Mouse (Mus musculus): ENCODE measurements around the gene Phlpp1. TPM values are rescaled to one million over a fixed set of nuclear protein-coding genes. Genes with fewer than 3 reads are reported as not detected.

Phlpp1 gene
- total RNA-seq, 2 experiments from 2014 or later = 17.8 to 18.6 TPM

GRCm38 (mm10) chr1:106162581-106162980 is 9.0 kb upstream of the Phlpp1 start:
- no peak for DNase-seq
- intact Hi-C loops (cut with DNase I) = no loop called here

- intact Hi-C loops (cut with DNase I) = no loop called here
- no peak for DNase-seq
These were observed 8.2 kb upstream of the Phlpp1 start for GRCm38 (mm10) chr1:106163401-106163800.

- intact Hi-C loops (cut with DNase I) = no loop called here
- DNase-seq = no peak
These were observed 7.4 kb upstream of the Phlpp1 start for GRCm38 (mm10) chr1:106164111-106164510.

- no peak for DNase-seq
- intact Hi-C loops (cut with DNase I) = no loop called here
These were observed 3.6 kb upstream of the Phlpp1 start for GRCm38 (mm10) chr1:106168001-106168400.

- intact Hi-C loops (cut with DNase I) = no loop called here
- no peak for DNase-seq
These were observed 2.8 kb upstream of the Phlpp1 start for GRCm38 (mm10) chr1:106168801-106169200.

- no peak for DNase-seq
- intact Hi-C loops (cut with DNase I) = loop anchor here (2.0 to 10.0 kb wide), 4 partner anchors 97 to 225 kb away; no protein-coding TSS in a partner anchor
These were observed 1.7 kb upstream of the Phlpp1 start for GRCm38 (mm10) chr1:106169741-106170265.

- peak; percentile 54 to 76 for DNase-seq
- intact Hi-C loops (cut with DNase I) = loop anchor here (2.0 to 10.0 kb wide), 3 partner anchors 58 to 185 kb away; no protein-coding TSS in a partner anchor
These were observed 864 bp downstream of the Phlpp1 start for GRCm38 (mm10) chr1:106172301-106172930.

GRCm38 (mm10) chr1:106172931-106173371 is 1.4 kb downstream of the Phlpp1 start:
- intact Hi-C loops (cut with DNase I) = loop anchor here (2.0 to 10.0 kb wide), 3 partner anchors 58 to 186 kb away; no protein-coding TSS in a partner anchor
- DNase-seq = peak in 1 of 2 experiments; percentile 40

GRCm38 (mm10) chr1:106173621-106174156 is 2.1 kb downstream of the Phlpp1 start:
- intact Hi-C loops (cut with DNase I) = loop anchor here (2.0 to 10.0 kb wide), 4 partner anchors 25 to 186 kb away; no protein-coding TSS in a partner anchor
- DNase-seq = no peak

- intact Hi-C loops (cut with DNase I) = loop anchor here (2.0 to 10.0 kb wide), 3 partner anchors 24 to 187 kb away; no protein-coding TSS in a partner anchor
These were observed 3.0 kb downstream of the Phlpp1 start for GRCm38 (mm10) chr1:106174598-106174997.

GRCm38 (mm10) chr1:106175360-106175759 is 3.8 kb downstream of the Phlpp1 start:
- DNase-seq = no peak
- intact Hi-C loops (cut with DNase I) = loop anchor here (2.0 to 10.0 kb wide), 2 partner anchors 23 to 139 kb away; no protein-coding TSS in a partner anchor

More at GRCm38 (mm10) chr1:106174598-106174997, 3.0 kb downstream of the Phlpp1 start:
- no peak for DNase-seq

GRCm38 (mm10) chr1:106176791-106177190 is 5.2 kb downstream of the Phlpp1 start:
- DNase-seq = no peak
- intact Hi-C loops (cut with DNase I) = loop anchor here (10.0 kb wide), 1 partner anchor 138 kb away; no protein-coding TSS in a partner anchor

GRCm38 (mm10) chr1:106177868-106178790 is 6.6 kb downstream of the Phlpp1 start:
- DNase-seq = no peak
- intact Hi-C loops (cut with DNase I) = loop anchor here (10.0 kb wide), 1 partner anchor 137 kb away; no protein-coding TSS in a partner anchor

- intact Hi-C loops (cut with DNase I) = no loop called here
These were observed 12.1 kb downstream of the Phlpp1 start for GRCm38 (mm10) chr1:106183701-106184100.

GRCm38 (mm10) chr1:106184780-106185460 is 13.4 kb downstream of the Phlpp1 start:
- intact Hi-C loops (cut with DNase I) = no loop called here
- DNase-seq = no peak

More at GRCm38 (mm10) chr1:106183701-106184100, 12.1 kb downstream of the Phlpp1 start:
- no peak for DNase-seq

GRCm38 (mm10) chr1:106185461-106185924 is 13.9 kb downstream of the Phlpp1 start:
- no peak for DNase-seq
- intact Hi-C loops (cut with DNase I) = no loop called here

- intact Hi-C loops (cut with DNase I) = no loop called here
- DNase-seq = no peak
These were observed 14.5 kb downstream of the Phlpp1 start for GRCm38 (mm10) chr1:106186062-106186461.

- DNase-seq = no peak
- intact Hi-C loops (cut with DNase I) = no loop called here
These were observed 15.9 kb downstream of the Phlpp1 start for GRCm38 (mm10) chr1:106187480-106187879.

- no peak for DNase-seq
- intact Hi-C loops (cut with DNase I) = no loop called here
These were observed 17.2 kb downstream of the Phlpp1 start for GRCm38 (mm10) chr1:106188756-106189155.

GRCm38 (mm10) chr1:106189311-106189710 is 17.8 kb downstream of the Phlpp1 start:
- intact Hi-C loops (cut with DNase I) = no loop called here
- DNase-seq = no peak
